Mouse (Mus musculus): ENCODE measurements at regions not wholly inside any gene's neighbourhood (a gene's known extent, or its start where the extent isn't known, plus 50 kb on each side); places are given as distances from the start of the nearest gene placed in this dataset.

DNA sequence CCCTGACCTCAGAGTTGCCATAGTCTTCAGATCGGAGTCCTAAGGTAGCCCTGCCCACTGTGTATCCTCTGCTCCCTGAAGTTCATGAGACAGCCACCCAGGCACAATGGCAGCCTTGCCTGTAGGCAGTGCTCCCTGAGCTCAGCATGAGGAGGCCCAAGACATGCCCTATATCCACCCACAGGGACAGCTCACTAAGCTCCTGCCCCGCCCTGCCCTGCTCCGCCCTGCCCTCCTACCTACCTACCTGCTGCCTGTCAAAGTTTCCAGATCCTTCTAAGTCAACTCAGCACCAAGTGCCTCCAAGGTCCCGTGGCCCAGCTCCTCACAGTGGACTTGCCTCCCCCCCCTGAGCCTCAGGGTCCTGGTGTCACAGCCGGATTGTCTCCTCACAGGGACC lies 168.9 kb downstream of the Bcl11b start:
- Histone ChIP-seq H3K4me1 (replicated peaks; ENCODE audit: control insufficient read depth, insufficient read depth, low read length) (peaks cover 4% of the 10 kb centered on the region; the same call in 1 of the 2 replicates), H3K9me3 (ENCODE audit: control insufficient read depth, low read length) (no peaks in the 10 kb centered on the region), H3K4me2 (ENCODE audit: low read depth, low read length, severe bottlenecking) (no peak overlapping the region), H3K27ac (ENCODE audit: low read depth, low read length) (no peak overlapping the region), H3K9ac (ENCODE audit: low read length) (no peak overlapping the region), H3K27me3 (ENCODE audit: control insufficient read depth, insufficient read depth, low read length) (no peaks in the 10 kb centered on the region), H3K4me3 (ENCODE audit: low read depth, low read length) (no peak overlapping the region), H3K36me3 (ENCODE audit: control insufficient read depth, insufficient read depth, low read length) (no peaks in the 10 kb centered on the region)
- ATAC-seq (replicated peaks; ENCODE audit: low FRiP score) (no peak), DNase-seq (ENCODE audit: low spot score) (no peak)
- WGBS = 86% methylated on average over 5 of the region's 5 CpGs

GRCm38 (mm10) chr12:107837741-107838140 lies 165.7 kb downstream of the Bcl11b start:
- no peaks in the 10 kb centered on the region for H3K27me3 ChIP-seq (ENCODE audit: control insufficient read depth, insufficient read depth, low read length)
- no peak for ATAC-seq (replicated peaks; ENCODE audit: low FRiP score)
- WGBS = 88% methylated on average over 12 of the region's 12 CpGs
- no peak overlapping the region for H3K4me2 ChIP-seq (ENCODE audit: low read depth, low read length, severe bottlenecking)
- no peak overlapping the region for H3K27ac ChIP-seq (ENCODE audit: low read depth, low read length)
- no peaks in the 10 kb centered on the region for H3K9me3 ChIP-seq (ENCODE audit: control insufficient read depth, low read length)
- H3K9ac ChIP-seq (ENCODE audit: low read length) = no peak overlapping the region
- no peaks in the 10 kb centered on the region for H3K4me1 ChIP-seq (replicated peaks; ENCODE audit: control insufficient read depth, insufficient read depth, low read length)
- no peak for DNase-seq (ENCODE audit: low spot score)
- H3K36me3 ChIP-seq (ENCODE audit: control insufficient read depth, insufficient read depth, low read length) = no peaks in the 10 kb centered on the region
- H3K4me3 ChIP-seq (ENCODE audit: low read depth, low read length) = no peak overlapping the region

DNA sequence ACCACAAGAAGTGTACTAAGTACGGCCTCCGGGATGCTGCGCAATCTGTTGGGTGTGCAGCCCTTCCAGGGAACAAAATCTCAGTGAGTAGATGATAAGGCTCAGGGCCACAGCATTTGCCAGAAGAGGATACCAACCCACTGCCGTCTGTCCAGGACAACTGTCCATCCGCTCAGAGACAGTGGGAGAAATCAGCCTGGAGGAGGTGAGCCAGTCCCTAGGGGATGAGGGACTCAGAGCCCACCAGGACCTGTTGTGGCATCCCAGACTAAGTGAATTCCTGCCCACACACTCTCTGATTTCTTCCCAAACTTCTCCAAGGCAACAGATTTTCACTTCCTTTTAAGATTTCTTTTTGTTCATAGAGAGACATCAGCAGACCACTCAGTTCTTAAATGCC lies 158.8 kb downstream of the Bcl11b start:
- Histone ChIP-seq H3K4me1 (replicated peaks; ENCODE audit: control insufficient read depth, insufficient read depth, low read length) (no peaks in the 10 kb centered on the region), H3K9me3 (ENCODE audit: control insufficient read depth, low read length) (no peaks in the 10 kb centered on the region), H3K4me2 (ENCODE audit: low read depth, low read length, severe bottlenecking) (no peak overlapping the region), H3K36me3 (ENCODE audit: control insufficient read depth, insufficient read depth, low read length) (no peaks in the 10 kb centered on the region), H3K9ac (ENCODE audit: low read length) (no peak overlapping the region), H3K4me3 (ENCODE audit: low read depth, low read length) (no peak overlapping the region), H3K27me3 (ENCODE audit: control insufficient read depth, insufficient read depth, low read length) (no peaks in the 10 kb centered on the region), H3K27ac (ENCODE audit: low read depth, low read length) (no peak overlapping the region)
- WGBS = 90% methylated on average over 5 of the region's 5 CpGs
- DNase-seq (ENCODE audit: low spot score) (no peak), ATAC-seq (replicated peaks; ENCODE audit: low FRiP score) (no peak)

DNA sequence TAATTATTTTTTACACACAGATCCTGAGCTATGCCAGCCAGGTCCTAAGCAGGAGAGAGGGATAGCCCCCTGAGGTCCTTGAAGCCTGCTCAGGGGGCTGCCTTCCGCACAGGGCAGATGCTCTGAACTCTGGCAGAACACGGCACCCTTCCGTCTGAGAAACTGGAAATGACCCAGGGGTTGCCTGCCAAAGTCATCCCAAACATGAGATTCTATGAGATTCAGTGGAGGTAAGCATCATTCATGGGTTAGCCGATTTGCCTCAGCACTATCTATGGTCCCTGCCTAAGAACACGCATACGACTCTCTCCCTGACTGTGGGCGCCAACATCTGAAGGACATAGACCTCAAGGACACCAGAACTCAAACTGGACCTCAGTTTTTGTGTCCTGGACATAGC lies 152.8 kb downstream of the Bcl11b start:
- DNase-seq (ENCODE audit: low spot score) = peak; percentile 37
- H3K4me1 ChIP-seq (replicated peaks; ENCODE audit: control insufficient read depth, insufficient read depth, low read length) = no peaks in the 10 kb centered on the region
- no peak overlapping the region for H3K9ac ChIP-seq (ENCODE audit: low read length)

DNA sequence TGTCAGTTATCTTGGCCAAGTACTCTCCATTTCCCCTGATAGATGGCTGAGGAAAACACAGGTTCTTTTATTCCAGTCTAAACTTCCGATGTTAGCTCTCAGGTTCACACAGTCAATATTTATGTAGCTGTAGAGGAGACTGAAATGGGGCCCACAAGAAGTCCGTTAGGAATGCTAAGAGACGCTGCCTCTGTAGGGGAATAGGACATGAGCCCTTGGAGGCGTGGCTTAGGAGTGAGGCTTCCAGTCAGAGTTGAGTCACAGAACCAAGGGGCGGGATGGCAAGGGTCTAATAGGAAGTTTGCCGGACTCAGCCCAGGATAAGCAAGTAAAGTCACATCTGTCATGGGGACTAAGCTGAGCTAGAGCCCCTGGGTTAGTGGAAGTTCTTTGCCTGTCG lies 150.5 kb downstream of the Bcl11b start:
- H3K4me1 ChIP-seq (replicated peaks; ENCODE audit: control insufficient read depth, insufficient read depth, low read length) = no peaks in the 10 kb centered on the region
- no peaks in the 10 kb centered on the region for H3K27me3 ChIP-seq (ENCODE audit: control insufficient read depth, insufficient read depth, low read length)
- H3K27ac ChIP-seq (ENCODE audit: low read depth, low read length) = no peak overlapping the region
- DNase-seq (ENCODE audit: low spot score) (peak; percentile 39), ATAC-seq (replicated peaks; ENCODE audit: low FRiP score) (no peak)
- H3K36me3 ChIP-seq (ENCODE audit: control insufficient read depth, insufficient read depth, low read length) = no peaks in the 10 kb centered on the region
- no peak overlapping the region for H3K4me2 ChIP-seq (ENCODE audit: low read depth, low read length, severe bottlenecking)
- WGBS = 66% methylated on average over 7 of the region's 7 CpGs
- no peaks in the 10 kb centered on the region for H3K9me3 ChIP-seq (ENCODE audit: control insufficient read depth, low read length)
- no peak overlapping the region for H3K9ac ChIP-seq (ENCODE audit: low read length)
- no peak overlapping the region for H3K4me3 ChIP-seq (ENCODE audit: low read depth, low read length)

More for the DNA sequence above, 152.8 kb downstream of the Bcl11b start:
- H3K36me3 ChIP-seq (ENCODE audit: control insufficient read depth, insufficient read depth, low read length) = no peaks in the 10 kb centered on the region
- no peak overlapping the region for H3K27ac ChIP-seq (ENCODE audit: low read depth, low read length)
- no peaks in the 10 kb centered on the region for H3K27me3 ChIP-seq (ENCODE audit: control insufficient read depth, insufficient read depth, low read length)
- H3K4me2 ChIP-seq (ENCODE audit: low read depth, low read length, severe bottlenecking) = no peak overlapping the region
- H3K4me3 ChIP-seq (ENCODE audit: low read depth, low read length) = no peak overlapping the region
- no peak for ATAC-seq (replicated peaks; ENCODE audit: low FRiP score)
- 95% methylated on average over 7 of the region's 7 CpGs for WGBS
- no peaks in the 10 kb centered on the region for H3K9me3 ChIP-seq (ENCODE audit: control insufficient read depth, low read length)

- H3K4me1 ChIP-seq (replicated peaks; ENCODE audit: control insufficient read depth, insufficient read depth, low read length) = peaks cover 2% of the 10 kb centered on the region; the same call in 1 of the 2 replicates
- ATAC-seq (replicated peaks; ENCODE audit: low FRiP score) (no peak), DNase-seq (ENCODE audit: low spot score) (peak; percentile 30)
- H3K4me2 ChIP-seq (ENCODE audit: low read depth, low read length, severe bottlenecking) = no peak overlapping the region
- WGBS = 89% methylated on average over 4 of the region's 4 CpGs
- no peaks in the 10 kb centered on the region for H3K36me3 ChIP-seq (ENCODE audit: control insufficient read depth, insufficient read depth, low read length)
- no peak overlapping the region for H3K9ac ChIP-seq (ENCODE audit: low read length)
- H3K27ac ChIP-seq (ENCODE audit: low read depth, low read length) = no peak overlapping the region
- H3K9me3 ChIP-seq (ENCODE audit: control insufficient read depth, low read length) = no peaks in the 10 kb centered on the region
- H3K27me3 ChIP-seq (ENCODE audit: control insufficient read depth, insufficient read depth, low read length) = no peaks in the 10 kb centered on the region
- H3K4me3 ChIP-seq (ENCODE audit: low read depth, low read length) = no peak overlapping the region
Measured at GRCm38 (mm10) chr12:107855547-107855946, 147.9 kb downstream of the Bcl11b start.

DNA sequence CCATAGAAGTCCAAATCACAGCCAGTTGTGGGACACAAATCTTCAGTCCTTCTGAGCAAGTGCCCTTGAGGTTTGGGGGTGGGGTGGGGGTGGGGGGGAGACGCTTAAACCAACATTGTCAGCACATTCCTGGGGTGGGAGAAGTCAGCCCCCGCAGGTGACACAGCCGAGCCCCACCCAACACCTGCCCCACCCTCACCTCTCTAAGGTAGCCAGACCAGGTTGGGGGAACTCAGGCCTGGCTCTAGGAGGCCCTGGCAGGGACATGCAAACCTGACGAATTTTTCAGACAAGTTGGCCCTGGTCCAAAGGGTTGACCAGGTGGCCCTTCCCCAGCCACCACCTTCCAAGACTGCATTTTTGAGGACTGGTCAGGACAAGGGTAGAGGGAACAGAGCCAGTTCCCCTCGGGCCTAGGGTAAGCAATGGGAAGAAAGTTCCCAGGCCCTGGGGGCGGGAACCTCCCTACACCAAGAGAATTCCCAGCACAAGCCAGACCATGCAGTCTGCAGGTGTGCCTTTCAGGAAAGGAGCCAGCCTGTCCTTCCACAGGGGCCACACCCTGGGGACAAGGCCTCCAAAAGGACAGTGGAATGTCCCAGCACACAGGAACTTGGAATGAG lies 146.9 kb downstream of the Bcl11b start:
- ATAC-seq (replicated peaks; ENCODE audit: low FRiP score) (no peak), DNase-seq (ENCODE audit: low spot score) (peak; percentile 45)
- Histone ChIP-seq H3K4me3 (ENCODE audit: low read depth, low read length) (no peak overlapping the region), H3K27ac (ENCODE audit: low read depth, low read length) (no peak overlapping the region), H3K9ac (ENCODE audit: low read length) (no peak overlapping the region), H3K27me3 (ENCODE audit: control insufficient read depth, insufficient read depth, low read length) (no peaks in the 10 kb centered on the region), H3K36me3 (ENCODE audit: control insufficient read depth, insufficient read depth, low read length) (no peaks in the 10 kb centered on the region), H3K4me2 (ENCODE audit: low read depth, low read length, severe bottlenecking) (no peak overlapping the region), H3K4me1 (replicated peaks; ENCODE audit: control insufficient read depth, insufficient read depth, low read length) (peaks cover 2% of the 10 kb centered on the region; the same call in 1 of the 2 replicates), H3K9me3 (ENCODE audit: control insufficient read depth, low read length) (no peaks in the 10 kb centered on the region)
- WGBS = 85% methylated on average over 6 of the region's 6 CpGs

GRCm38 (mm10) chr12:107858536-107859280 lies 144.7 kb downstream of the Bcl11b start:
- Histone ChIP-seq H3K4me2 (ENCODE audit: low read depth, low read length, severe bottlenecking) (no peak overlapping the region), H3K27me3 (ENCODE audit: control insufficient read depth, insufficient read depth, low read length) (no peaks in the 10 kb centered on the region), H3K27ac (ENCODE audit: low read depth, low read length) (no peak overlapping the region), H3K4me1 (replicated peaks; ENCODE audit: control insufficient read depth, insufficient read depth, low read length) (peaks cover 2% of the 10 kb centered on the region; the same call in 1 of the 2 replicates), H3K4me3 (ENCODE audit: low read depth, low read length) (no peak overlapping the region), H3K9ac (ENCODE audit: low read length) (no peak overlapping the region), H3K9me3 (ENCODE audit: control insufficient read depth, low read length) (no peaks in the 10 kb centered on the region), H3K36me3 (ENCODE audit: control insufficient read depth, insufficient read depth, low read length) (no peaks in the 10 kb centered on the region)
- peak; percentile 48 for DNase-seq (ENCODE audit: low spot score)
- ATAC-seq (replicated peaks; ENCODE audit: low FRiP score) = no peak
- WGBS = 57% methylated on average over 10 of the region's 10 CpGs

All from forebrain, embryonic 11.5 days (tissue).